Mouse (Mus musculus) cortical plate, adult 2 months (tissue): ENCODE data around the gene Ilk. TPM values are rescaled to one million over a fixed set of nuclear protein-coding genes. Genes with fewer than 3 reads are reported as not detected.
"Not testable (repeated sequence)": the region's sequence is repeated elsewhere in the genome, so short reads cannot be mapped to it uniquely, and the experiment has no call there.

Experiments used
- H3K27ac ChIP-seq: fragments of 200-500 bp; 2 replicates; pipeline ENCODE4 v1.5.1; 2012; ENCODE audit warnings: low read length, control low read depth, inconsistent platforms; ENCODE audit not compliant: insufficient read depth
- H3K4me1 ChIP-seq: fragments of 200-500 bp; 2 replicates; pipeline ENCODE4 v1.6.1; 2011; ENCODE audit warnings: low read length; ENCODE audit not compliant: control insufficient read depth, insufficient read depth
- H3K4me3 ChIP-seq: fragments of 200-500 bp; 2 replicates; pipeline ENCODE4 v1.5.1; 2011; ENCODE audit warnings: mild to moderate bottlenecking, low read length, control low read depth; ENCODE audit not compliant: insufficient read depth
- CTCF ChIP-seq: fragments of 200-500 bp; IDR thresholded peaks from 2 replicates; pipeline ENCODE4 v1.5.1; 2011; ENCODE audit warnings: mild to moderate bottlenecking, control low read depth, low read length; ENCODE audit not compliant: insufficient read depth; ENCODE audit errors: extremely low read depth
- POLR2A ChIP-seq: fragments of 200-500 bp; IDR thresholded peaks from 2 replicates; pipeline ENCODE4 v1.6.1; 2011; ENCODE audit warnings: mild to moderate bottlenecking, low read length, control low read depth; ENCODE audit not compliant: insufficient read depth; ENCODE audit errors: extremely low read depth
- polyA plus RNA-seq: library from polyadenylated mRNA; depleted of rRNA; stranded (reverse); fragments of >200 nt; gene quantifications from 2 replicates; pipeline ENCODE4 v1.2.3, GENCODE M21; 2012

Ilk gene
- polyA plus RNA-seq, 1 experiment: 153 TPM

GRCm38 (mm10) chr7:105741978-105742377 lies 5.6 kb downstream of the Ilk start:
- no peak overlapping the region for H3K27ac ChIP-seq
- TF ChIP-seq CTCF (no peak), POLR2A (no peak)
- H3K4me3 ChIP-seq: no peak overlapping the region
- H3K4me1 ChIP-seq: no peaks in the 10 kb centered on the region

- H3K4me1 ChIP-seq, H3K27ac ChIP-seq: not testable (repeated sequence)
- peak overlapping the region; percentile 84; the same call in 1 of the 2 replicates for H3K4me3 ChIP-seq
Observed at GRCm38 (mm10) chr7:105742539-105743215, 6.3 kb downstream of the Ilk start.

GRCm38 (mm10) chr7:105743246-105743925 lies 7.0 kb downstream of the Ilk start:
- H3K4me3 ChIP-seq: peak overlapping the region; percentile 84
- 0 out of 2 replicates have a peak overlapping the region, but pooled peaks have one; percentile 17 for H3K27ac ChIP-seq
- H3K4me1 ChIP-seq: not testable (repeated sequence)

- Histone ChIP-seq H3K4me1 (no peaks in the 10 kb centered on the region), H3K4me3 (peak within 1 kb of the TSS; percentile 84), H3K27ac (0 out of 2 replicates have a peak within 1 kb of the TSS, but pooled peaks have one; percentile 17)
- no peak for TF ChIP-seq CTCF
- peak; percentile 80 for TF ChIP-seq POLR2A
Observed at GRCm38 (mm10) chr7:105743926-105744590, 7.7 kb downstream of the Ilk start, which contains the start of gene Taf10. TSS of gene Taf10 (minus strand) at chr7:105744361.

- Histone ChIP-seq H3K27ac (no peak overlapping the region), H3K4me3 (no peak overlapping the region), H3K4me1 (peaks cover 3% of the 10 kb centered on the region; the same call in 1 of the 2 replicates)
- TF ChIP-seq POLR2A (no peak), CTCF (no peak)
Observed at GRCm38 (mm10) chr7:105747776-105748175, 11.4 kb downstream of the Ilk start.

GRCm38 (mm10) chr7:105751491-105752433 lies 15.4 kb downstream of the Ilk start, which contains the start of gene Tpp1:
TSS of gene Tpp1 (minus strand) at chr7:105752235.
- Histone ChIP-seq H3K4me3 (peak within 1 kb of the TSS; percentile 46), H3K4me1 (peaks cover 3% of the 10 kb centered on the region; the same call in 1 of the 2 replicates), H3K27ac (no peak within 1 kb of the TSS)
- TF ChIP-seq POLR2A (peak; percentile 51; the same call in 1 of the 2 replicates), CTCF (no peak)

GRCm38 (mm10) chr7:105752716-105753115 lies 16.3 kb downstream of the Ilk start:
- no peak for TF ChIP-seq CTCF
- no peak for TF ChIP-seq POLR2A
- H3K4me3 ChIP-seq: no peak overlapping the region
- no peak overlapping the region for H3K27ac ChIP-seq
- H3K4me1 ChIP-seq: peaks cover 3% of the 10 kb centered on the region; the same call in 1 of the 2 replicates

GRCm38 (mm10) chr7:105753281-105753680 lies 16.9 kb downstream of the Ilk start:
- TF ChIP-seq CTCF: no peak
- no peak for TF ChIP-seq POLR2A
- Histone ChIP-seq H3K4me3 (no peak overlapping the region), H3K4me1 (peaks cover 3% of the 10 kb centered on the region; the same call in 1 of the 2 replicates), H3K27ac (no peak overlapping the region)

- TF ChIP-seq POLR2A: no peak
- no peak for TF ChIP-seq CTCF
- Histone ChIP-seq H3K27ac (no peak overlapping the region), H3K4me3 (peak overlapping the region; percentile 26), H3K4me1 (no peaks in the 10 kb centered on the region)
Observed at GRCm38 (mm10) chr7:105761813-105762484, 25.6 kb downstream of the Ilk start.
